7 mouse cellular contexts compared by ENCODE assay signal in the genomic region with DNA sequence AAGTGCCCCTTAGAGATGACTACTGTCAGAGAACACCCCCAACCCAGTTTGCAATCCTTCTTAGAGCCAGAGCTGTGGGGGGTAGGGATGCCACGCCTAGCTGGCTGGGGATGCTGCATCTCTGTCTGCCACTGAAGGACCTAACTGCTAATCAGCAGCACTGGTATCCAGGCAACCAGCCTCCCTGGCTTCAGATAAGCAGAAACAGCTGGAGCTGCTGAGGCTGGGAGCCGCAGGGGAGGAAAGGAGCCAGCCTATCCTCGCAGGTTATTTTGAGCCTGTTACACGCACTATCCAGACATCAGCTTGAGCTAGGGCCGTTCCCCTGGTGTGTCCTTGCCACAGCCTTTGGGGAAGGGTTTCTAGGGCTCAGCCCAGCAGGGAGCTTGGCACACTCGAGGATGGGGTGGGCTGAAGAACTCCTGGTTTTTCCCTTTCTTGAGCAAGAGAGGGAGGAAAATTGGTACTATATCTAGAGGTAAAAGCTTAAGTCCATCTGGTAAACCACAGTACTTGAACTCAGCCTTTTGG.
DNase-seq lines count a peak whose midpoint lies in the region; ATAC-seq and TF ChIP-seq lines count a peak whose summit lies in the region.

No protein-coding gene starts in this region.

- no peak overlapping the region for H3K4me3 ChIP-seq in thymus, adult 2 months (ENCODE audit: control insufficient read depth, insufficient read depth, low read length)
- H3K4me3 ChIP-seq in embryonic facial prominence, embryonic 12.5 days, result no peak overlapping the region
- H3K4me3 ChIP-seq in left cerebral cortex, adult 2 months, result no peak overlapping the region
- H3K4me3 ChIP-seq in midbrain, embryonic 15.5 days, result no peak overlapping the region

- H3K27ac ChIP-seq in thymus, adult 2 months (ENCODE audit: control insufficient read depth, insufficient read depth, low read length), result peak overlapping the region; percentile 1; the same call in 1 of the 2 replicates
- peak overlapping the region; percentile 93 for H3K27ac ChIP-seq in embryonic facial prominence, embryonic 12.5 days
- peak overlapping the region; percentile 72 for H3K27ac ChIP-seq in left cerebral cortex, adult 2 months
- peak overlapping the region; percentile 94 for H3K27ac ChIP-seq in midbrain, embryonic 15.5 days

- ATAC-seq in embryonic facial prominence, embryonic 12.5 days (ENCODE audit: insufficient number of reproducible peaks, insufficient read depth, low FRiP score, low TSS enrichment), result peak; percentile 82
- ATAC-seq in midbrain, embryonic 15.5 days (replicated peaks), result peak; percentile 90

- no peaks in the 10 kb centered on the region for H3K36me3 ChIP-seq in thymus, adult 2 months (ENCODE audit: control insufficient read depth, insufficient read depth, low read length)
- no peaks in the 10 kb centered on the region for H3K36me3 ChIP-seq in embryonic facial prominence, embryonic 12.5 days
- H3K36me3 ChIP-seq in midbrain, embryonic 15.5 days (replicated peaks), result no peaks in the 10 kb centered on the region

- no peaks in the 10 kb centered on the region for H3K9me3 ChIP-seq in embryonic facial prominence, embryonic 12.5 days
- H3K9me3 ChIP-seq in midbrain, embryonic 15.5 days, result no peaks in the 10 kb centered on the region

- WGBS in thymus, adult 2 months, result 43% methylated on average over 6 of the region's 6 CpGs
- WGBS in embryonic facial prominence, embryonic 12.5 days, result 4% methylated on average over 6 of the region's 6 CpGs
- WGBS in midbrain, embryonic 15.5 days, result 0% methylated on average over 6 of the region's 6 CpGs

- H3K9ac ChIP-seq in embryonic facial prominence, embryonic 12.5 days, result no peak overlapping the region
- no peak overlapping the region for H3K9ac ChIP-seq in midbrain, embryonic 15.5 days

- TF ChIP-seq POLR2A in thymus, adult 2 months (IDR thresholded peaks at IDR 0.05; ENCODE audit: control insufficient read depth, extremely low read depth, insufficient read depth, low read length, poor library complexity), result no peak

- peak overlapping the region; percentile 7; the same call in 1 of the 2 replicates for H3K4me2 ChIP-seq in embryonic facial prominence, embryonic 12.5 days (replicated peaks)
- H3K4me2 ChIP-seq in midbrain, embryonic 15.5 days, result peak overlapping the region; percentile 33

- no peaks in the 10 kb centered on the region for H3K27me3 ChIP-seq in thymus, adult 2 months (ENCODE audit: control insufficient read depth, insufficient read depth, low read length)
- no peaks in the 10 kb centered on the region for H3K27me3 ChIP-seq in embryonic facial prominence, embryonic 12.5 days
- H3K27me3 ChIP-seq in midbrain, embryonic 15.5 days (replicated peaks), result no peaks in the 10 kb centered on the region

- no peak for DNase-seq in thymus, adult 2 months
- DNase-seq in thymus, postnatal 14 days, result no peak
- DNase-seq in heart, adult 8-10 months (ENCODE audit: low spot score), result peak; percentile 69
- DNase-seq in left cerebral cortex, adult 2 months (ENCODE audit: extremely low spot score in 1 of 2, low spot score in 2 of 2), result peak; percentile 65 to 78
- DNase-seq in urinary bladder, postnatal 25 days (ENCODE audit: low spot score), result no peak

- TF ChIP-seq CTCF in thymus, adult 2 months (IDR thresholded peaks at IDR 0.05; ENCODE audit: borderline replicate concordance, control insufficient read depth, extremely low read depth, insufficient read depth, low read length, poor library complexity), result no peak
- TF ChIP-seq CTCF in left cerebral cortex, adult 2 months (IDR thresholded peaks at IDR 0.05), result no peak

- peaks cover 49% of the 10 kb centered on the region for H3K4me1 ChIP-seq in thymus, adult 2 months (replicated peaks; ENCODE audit: control insufficient read depth, insufficient read depth, low read length)
- H3K4me1 ChIP-seq in embryonic facial prominence, embryonic 12.5 days, result peaks cover 47% of the 10 kb centered on the region
- H3K4me1 ChIP-seq in midbrain, embryonic 15.5 days, result peaks cover 74% of the 10 kb centered on the region

- intact Hi-C loops in left cerebral cortex, adult 2 months (cut with DNase I), result no loop called here

Comparison
In these comparisons a context has a peak if more than half of its experiments do, and no peak if none do; other contexts are left out.
1. DNase-seq: peak in heart, adult 8-10 months (single experiment) and left cerebral cortex, adult 2 months (2 of 2); none in thymus, adult 2 months (single experiment), thymus, postnatal 14 days (single experiment) and urinary bladder, postnatal 25 days (single experiment).
2. H3K27ac ChIP-seq: peak in every context shown above with its lines; median percentile 94 in midbrain, embryonic 15.5 days; 93 in embryonic facial prominence, embryonic 12.5 days; 72 in left cerebral cortex, adult 2 months; 1 in thymus, adult 2 months.